Mouse (Mus musculus) heart, postnatal 14 days (tissue): ENCODE data around the gene Tcirg1. TPM values are rescaled to one million over a fixed set of nuclear protein-coding genes. Genes with fewer than 3 reads are reported as not detected.
A peak's percentile ranks its signal among the peaks of the same experiment; 100 is the strongest.

ENCODE experiments used
- DNase-seq, 2 experiments: peaks; one replicate each; pipeline ENCODE4 v3.0.0; 2021 to 2022
- intact Hi-C: fragments of 180-260 bp; cut with DNase I; formaldehyde crosslinking; loops from one replicate; pipeline ENCODE4 v1.15.1; 2025
- long read RNA-seq, 2 experiments: library from polyadenylated mRNA; stranded (forward); transcript quantifications; one replicate each; pipeline ENCODE4 v2.0.0; 2021
- total RNA-seq, 2 experiments: library from RNA; stranded (reverse); gene quantifications; 2 replicates each; pipeline ENCODE4 v1.2.3; 2021

Tcirg1 gene
- total RNA-seq: 10 to 100 TPM; 16.0 to 20.4 TPM
- long read RNA-seq, experiment 1, transcript Tcirg1-201 (20 exons, 2,688 nt): major isoform, 7 of 11 reads
- long read RNA-seq, experiment 1, partial matches to known transcripts: 3 of 11 reads
- long read RNA-seq, experiment 1, other reads (novel, unspliced or antisense): 1 of 11 reads
- long read RNA-seq, experiment 2, partial matches to known transcripts: 2 of 7 reads
- long read RNA-seq, experiment 2, other reads (novel, unspliced or antisense): 3 of 7 reads

DNA sequence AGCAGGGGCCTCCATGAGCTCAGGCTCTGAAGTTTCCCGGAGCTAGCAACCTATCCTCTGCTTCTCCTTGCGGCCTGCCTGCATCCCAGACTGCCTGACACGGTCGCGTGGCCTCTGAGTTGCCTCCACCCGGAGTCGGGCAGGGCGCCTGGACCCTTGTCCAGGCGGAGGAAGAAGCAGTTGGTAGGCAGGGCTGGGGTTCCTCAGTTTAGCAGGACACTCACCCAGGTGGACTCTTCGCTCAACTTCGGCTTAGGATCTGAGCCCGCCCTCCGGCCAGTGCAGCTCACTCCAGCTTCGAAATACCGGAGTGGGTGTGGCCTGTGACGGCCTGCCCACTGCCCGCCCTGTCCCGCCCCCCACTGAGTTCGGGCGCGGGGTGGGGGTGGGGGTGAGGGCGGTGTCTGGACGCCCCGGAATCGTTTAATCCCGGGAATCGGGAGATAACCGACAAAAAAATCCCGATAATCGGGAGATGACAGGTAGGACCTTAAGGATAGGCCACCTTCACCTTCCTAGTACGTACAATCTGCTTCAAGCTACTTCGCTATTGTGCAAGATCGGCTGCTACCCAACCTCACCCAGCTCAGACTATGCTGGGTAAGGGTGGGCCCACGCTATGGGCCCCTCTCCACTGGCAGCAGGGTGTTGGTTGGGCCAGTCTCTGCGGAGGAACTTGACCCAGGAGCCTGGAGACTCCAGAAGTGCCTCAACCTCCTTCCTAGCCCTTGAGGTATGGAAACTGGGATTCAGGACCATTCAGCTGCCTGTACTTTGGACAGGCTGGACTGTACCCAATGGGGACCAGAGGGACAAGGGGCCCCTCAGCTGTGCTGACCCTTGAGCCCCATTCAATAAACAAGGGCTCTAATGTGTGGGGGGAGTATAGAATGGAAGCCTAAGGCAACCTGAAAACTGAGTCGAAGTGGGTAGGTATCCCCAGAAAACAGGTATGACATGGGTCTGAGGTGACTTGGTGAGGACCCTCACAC is at the start of gene Tcirg1:
Gene Tcirg1 (minus strand): TSS at position 339 of the 992 bp plus-strand sequence.
- peak; percentile 80 to 83 for DNase-seq
- intact Hi-C loops: no loop called here

DNA sequence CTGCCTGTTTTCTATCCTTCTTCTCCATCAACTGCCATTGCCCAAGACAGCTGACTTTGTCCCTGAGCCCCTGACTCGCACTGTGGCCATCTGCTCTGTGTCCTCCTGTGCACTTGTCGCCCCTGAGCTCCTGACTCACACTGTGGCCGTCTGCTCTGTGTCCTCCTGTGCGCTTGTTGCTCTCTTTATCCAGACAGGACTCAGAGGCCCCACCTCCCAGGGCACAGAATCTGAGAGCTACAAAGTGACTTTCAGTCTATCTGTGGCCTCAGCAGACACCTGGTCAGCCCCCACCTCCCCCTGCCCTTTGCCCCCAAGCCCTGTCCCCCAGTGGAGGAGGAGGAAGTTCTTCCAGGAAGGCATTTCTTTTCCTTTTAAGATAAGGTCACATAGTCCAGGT is 48.9 kb upstream of the Tcirg1 start:
- DNase-seq: no peak
- intact Hi-C loops: no loop called here

DNA sequence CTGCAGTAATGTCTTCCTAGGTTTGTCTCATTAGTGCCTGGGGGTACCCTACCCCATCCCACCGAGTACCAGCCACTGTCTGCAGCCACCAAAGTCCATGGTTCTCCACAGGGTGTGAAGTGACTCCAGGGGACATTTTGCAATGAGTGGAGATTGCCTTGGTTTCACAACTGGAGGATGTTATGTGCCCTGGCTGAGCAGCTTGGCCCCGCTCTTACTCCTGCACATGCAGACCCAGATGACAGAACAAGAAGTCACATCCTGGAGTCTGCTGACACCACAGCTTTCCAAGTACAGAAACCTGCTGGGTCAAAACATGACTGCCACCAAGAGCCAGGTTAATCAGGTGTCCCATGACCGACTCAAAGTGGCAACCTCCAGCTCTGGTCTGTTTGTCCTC is 48.1 kb upstream of the Tcirg1 start:
- intact Hi-C loops: no loop called here
- no peak for DNase-seq

DNA sequence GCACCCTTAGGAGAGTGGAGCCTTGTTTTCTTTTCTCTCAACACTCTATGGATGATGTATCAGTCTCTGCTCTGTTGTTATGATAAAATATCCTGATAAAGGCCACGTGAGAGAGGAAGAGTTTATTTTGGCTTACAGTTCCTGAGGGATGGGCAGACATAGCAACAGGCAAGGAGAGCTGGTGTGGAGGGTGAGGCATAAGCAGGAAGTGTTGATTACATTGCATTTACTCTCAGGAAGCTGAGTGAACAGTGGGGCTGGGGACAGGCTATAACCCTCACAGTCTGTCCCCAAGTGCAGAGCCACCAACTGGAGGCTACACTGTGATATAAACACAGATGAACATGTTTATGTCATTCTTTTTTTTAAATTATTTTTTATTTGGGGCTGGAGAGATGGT is 45.2 kb upstream of the Tcirg1 start:
- no peak for DNase-seq
- intact Hi-C loops: no loop called here

DNA sequence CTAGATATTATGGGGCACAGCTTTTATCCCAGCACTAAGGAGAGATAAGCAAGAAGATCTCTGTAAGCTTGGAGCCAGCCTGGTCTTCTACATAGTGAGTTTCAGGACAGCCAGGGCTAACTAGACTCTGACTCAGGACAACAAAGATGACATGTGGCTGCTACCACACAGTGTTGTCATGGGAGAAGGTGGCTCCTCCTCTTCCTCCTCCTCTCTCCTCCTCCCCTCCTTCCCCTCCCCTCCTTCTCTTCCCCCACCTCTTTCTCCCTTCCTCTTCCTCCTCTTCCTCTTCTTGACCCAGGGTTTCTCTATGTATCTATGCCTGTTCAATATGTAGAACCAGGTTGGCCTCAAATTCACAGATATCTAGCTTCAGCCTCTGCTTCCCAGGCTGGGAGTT is 44.5 kb upstream of the Tcirg1 start:
- no peak for DNase-seq
- intact Hi-C loops: loop anchor here (2.0 kb wide), 1 partner anchor 21 kb away; the partner anchor contains the start of gene Aldh3b2

DNA sequence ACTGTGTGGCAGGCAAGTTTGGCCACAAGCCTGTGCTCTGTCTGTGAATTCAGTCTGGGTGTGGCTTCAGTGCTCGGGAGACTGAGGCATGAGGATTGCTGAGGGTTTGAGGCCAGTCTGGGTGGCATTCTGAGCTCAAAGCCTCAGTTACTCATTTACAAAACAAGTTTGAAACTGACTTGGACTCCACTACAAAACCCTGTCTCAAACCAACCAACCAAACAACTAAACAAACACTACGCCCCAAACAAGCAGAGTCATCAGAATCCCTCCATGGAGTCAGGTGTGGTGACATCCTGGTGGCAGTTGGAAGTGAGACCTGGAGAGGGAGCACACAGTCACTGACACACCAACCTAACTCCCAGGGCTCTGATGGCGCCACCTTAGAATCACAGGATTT is 43.4 kb upstream of the Tcirg1 start:
- intact Hi-C loops: loop anchor here (2.0 kb wide), 1 partner anchor 22 kb away; the partner anchor contains the start of gene Aldh3b2
- no peak for DNase-seq

GRCm38 (mm10) chr19:3948546-3948945 is 41.6 kb upstream of the Tcirg1 start:
- intact Hi-C loops: no loop called here
- no peak for DNase-seq

- no peak for DNase-seq
- intact Hi-C loops: loop anchor here (2.0 kb wide), 2 partner anchors 33 to 65 kb away; partner anchors contain the start of gene Ndufv1
These were observed 40.9 kb upstream of the Tcirg1 start for GRCm38 (mm10) chr19:3947813-3948212.

GRCm38 (mm10) chr19:3946715-3947114 is 39.8 kb upstream of the Tcirg1 start:
- intact Hi-C loops: loop anchor here (2.0 kb wide), 2 partner anchors 34 to 66 kb away; partner anchors contain the start of gene Ndufv1
- DNase-seq: peak; percentile 73 to 84

GRCm38 (mm10) chr19:3945872-3946564 is 39.1 kb upstream of the Tcirg1 start:
- DNase-seq: no peak

DNA sequence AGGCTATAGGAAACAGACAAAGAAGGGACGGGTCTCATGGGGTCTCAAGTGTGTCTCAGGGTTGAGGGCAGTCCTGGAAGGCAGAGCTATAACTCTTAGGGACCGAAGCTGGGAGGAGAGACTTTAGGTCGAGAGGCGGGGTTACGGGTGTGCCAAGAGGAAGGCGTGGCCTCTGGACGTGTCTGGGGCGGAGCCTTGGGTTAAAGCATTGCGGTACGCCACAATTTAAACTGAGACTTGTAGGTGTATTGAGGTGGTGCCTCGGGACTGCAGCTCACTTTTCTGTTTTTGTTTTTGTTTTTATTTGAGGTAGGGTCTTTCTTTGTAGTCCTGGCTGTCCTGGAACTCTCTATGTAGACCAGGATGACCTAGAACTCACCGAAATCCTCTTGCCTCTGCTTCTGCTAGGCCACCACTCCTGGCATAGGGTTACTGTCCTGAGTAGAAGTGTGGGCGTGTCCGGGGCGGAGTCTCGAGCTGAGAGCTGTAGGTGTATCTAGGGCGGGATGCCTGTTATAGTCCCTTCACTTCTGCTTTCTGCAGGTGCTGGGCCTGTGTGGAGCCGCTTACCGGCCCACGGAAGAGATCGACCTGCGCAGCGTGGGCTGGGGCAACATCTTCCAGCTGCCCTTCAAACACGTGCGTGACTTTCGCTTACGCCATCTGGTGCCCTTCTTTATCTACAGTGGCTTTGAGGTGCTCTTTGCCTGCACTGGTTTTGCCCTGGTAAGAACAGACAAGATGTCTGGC is 36.2 kb upstream of the Tcirg1 start:
- intact Hi-C loops: no loop called here
- DNase-seq: no peak

More at GRCm38 (mm10) chr19:3945872-3946564, 39.1 kb upstream of the Tcirg1 start:
- intact Hi-C loops: loop anchor here (2.0 kb wide), 2 partner anchors 35 to 67 kb away; partner anchors contain the start of gene Ndufv1

DNA sequence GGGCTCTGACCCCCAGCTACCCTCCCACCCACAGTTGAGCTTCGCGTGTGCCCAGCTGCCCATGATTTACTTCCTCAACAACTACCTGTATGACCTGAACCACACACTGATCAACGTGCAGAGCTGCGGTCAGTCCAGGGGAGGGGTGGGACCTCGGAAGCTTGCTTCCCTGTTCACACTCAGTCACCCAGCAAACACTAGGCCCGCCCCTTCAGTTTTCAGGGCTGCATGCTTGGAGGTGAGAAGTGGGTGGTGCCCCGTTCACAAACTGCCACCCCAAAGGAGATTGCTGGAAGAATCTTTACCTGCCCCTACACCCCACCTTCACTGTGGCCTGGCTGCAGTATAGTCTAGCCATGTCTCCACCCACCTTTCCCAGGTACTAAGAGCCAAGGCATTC is 35.4 kb upstream of the Tcirg1 start:
- no peak for DNase-seq
- intact Hi-C loops: no loop called here

GRCm38 (mm10) chr19:3935896-3936850 is 29.2 kb upstream of the Tcirg1 start:
- intact Hi-C loops: loop anchor here (5.0 kb wide), 2 partner anchors 34 to 84 kb away; partner anchors contain the start of gene Chka

DNA sequence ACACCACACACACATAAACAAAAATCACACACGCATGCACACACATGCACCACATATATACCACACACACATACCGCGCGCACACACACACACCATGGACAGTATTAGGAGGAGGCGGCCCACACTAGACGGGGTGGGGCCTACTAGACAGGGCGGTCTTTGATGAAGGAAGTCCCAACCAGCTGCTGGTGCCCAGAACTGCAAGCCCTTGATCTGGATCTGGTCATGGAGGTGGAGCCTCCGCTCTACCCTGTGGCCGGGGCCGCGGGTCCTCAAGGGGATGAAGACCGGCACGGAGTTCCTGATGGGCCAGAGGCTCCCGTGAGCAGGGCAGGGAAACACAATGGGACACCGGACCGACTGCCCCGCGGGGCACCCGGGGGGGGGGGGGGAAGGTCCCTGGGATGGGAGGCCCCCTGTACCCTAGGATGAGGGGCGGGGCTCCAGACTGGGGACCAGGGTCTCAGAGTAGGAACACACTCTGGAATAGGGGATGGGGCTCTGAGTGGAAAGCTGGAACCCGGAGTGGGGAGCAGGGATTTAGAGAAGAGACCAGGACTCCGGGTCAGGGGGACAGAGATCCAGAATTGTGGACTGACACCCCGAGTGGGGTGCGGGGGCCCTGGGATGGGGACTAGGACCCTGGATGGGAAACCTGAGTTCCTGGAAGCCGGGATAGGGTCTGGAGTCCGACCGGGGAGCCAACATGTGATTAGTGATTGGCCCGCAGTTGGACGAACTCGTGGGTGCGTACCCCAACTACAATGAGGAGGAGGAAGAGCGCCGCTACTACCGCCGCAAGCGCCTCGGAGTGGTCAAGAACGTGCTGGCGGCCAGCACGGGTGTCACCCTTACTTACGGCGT is 28.3 kb upstream of the Tcirg1 start, which contains the start of gene Unc93b1:
Gene Unc93b1 (plus strand): TSS at position 155 of the 864 bp plus-strand sequence.
- intact Hi-C loops: loop anchor here (5.0 kb wide), 2 partner anchors 33 to 83 kb away; partner anchors contain the start of gene Chka
- DNase-seq: peak; percentile 66 to 75

More at GRCm38 (mm10) chr19:3935896-3936850, 29.2 kb upstream of the Tcirg1 start:
- DNase-seq: peak; percentile 60 to 71

GRCm38 (mm10) chr19:3931716-3932115 is 24.8 kb upstream of the Tcirg1 start:
- no peak for DNase-seq
- intact Hi-C loops: no loop called here

GRCm38 (mm10) chr19:3930262-3931057 is 23.5 kb upstream of the Tcirg1 start:
- intact Hi-C loops: no loop called here
- DNase-seq: no peak
